ENCODE assay signal across 14 mouse cellular contexts in genomic region chr8:48023206-48023605, GRCm38 (mm10). TPM values are rescaled to one million over a fixed set of nuclear protein-coding genes. Genes with fewer than 3 reads are reported as not detected.
DNase-seq lines count a peak whose midpoint lies in the region; ATAC-seq and TF ChIP-seq lines count a peak whose summit lies in the region.
"Had no signal": no experiment of that assay in that cellular context is flagged by ENCODE, and none has a peak within 500 bp of the region (broad histone marks: within the 10 kb centered on the region; RNA-seq: fewer than 3 reads in every experiment).

No protein-coding gene starts in this region.

- TF ChIP-seq CTCF in intestine, postnatal 0 days (IDR thresholded peaks at IDR 0.05; ENCODE audit: low read depth) = peak; percentile 35
- peak; percentile 5; the same call in 1 of the 2 replicates for TF ChIP-seq CTCF in spleen, adult 2 months (IDR thresholded peaks at IDR 0.05; ENCODE audit: extremely low read depth, insufficient read depth, insufficient read length, insufficient replicate concordance)

- no peaks in the 10 kb centered on the region for H3K9me3 ChIP-seq in intestine, postnatal 0 days (ENCODE audit: control insufficient read depth)
- H3K9me3 ChIP-seq in intestine, embryonic 15.5 days = no peaks in the 10 kb centered on the region
- H3K9me3 ChIP-seq in forebrain, embryonic 15.5 days = no peaks in the 10 kb centered on the region
- H3K9me3 ChIP-seq: G1E had no signal

- no peak overlapping the region for H3K4me3 ChIP-seq in intestine, postnatal 0 days (ENCODE audit: low read depth, low read length)
- no peak overlapping the region for H3K4me3 ChIP-seq in intestine, embryonic 15.5 days (replicated peaks)
- H3K4me3 ChIP-seq in spleen, adult 2 months (ENCODE audit: extremely low read depth, insufficient read depth, insufficient read length) = no peak overlapping the region
- no peak overlapping the region for H3K4me3 ChIP-seq in forebrain, embryonic 15.5 days

- H3K36me3 ChIP-seq in intestine, postnatal 0 days (ENCODE audit: control insufficient read depth, insufficient read depth) = no peaks in the 10 kb centered on the region
- no peaks in the 10 kb centered on the region for H3K36me3 ChIP-seq in intestine, embryonic 15.5 days
- H3K36me3 ChIP-seq in spleen, adult 2 months (ENCODE audit: control insufficient read depth, insufficient read depth, low read length) = no peaks in the 10 kb centered on the region
- H3K36me3 ChIP-seq in forebrain, embryonic 15.5 days = no peaks in the 10 kb centered on the region
- H3K36me3 ChIP-seq: G1E had no signal

- no peak for DNase-seq in spleen, adult 2 months (ENCODE audit: low read depth in 1 of 2, low spot score in 2 of 2)
- no peak for DNase-seq in spleen, postnatal 36 days (ENCODE audit: low spot score in 2 of 2)
- DNase-seq in R1 (ENCODE audit: low read depth, low spot score) = peak; percentile 84
- DNase-seq in thymus, postnatal 25 days = peak; percentile 8
- DNase-seq: adrenal gland, adult 2 months; kidney, adult 11 months; left cerebral cortex, postnatal 4 days; lung, postnatal 4 days; right cerebral cortex, postnatal 4 days had no signal

- no peak overlapping the region for H3K4me2 ChIP-seq in intestine, postnatal 0 days (replicated peaks; ENCODE audit: low read depth)
- no peak overlapping the region for H3K4me2 ChIP-seq in intestine, embryonic 15.5 days (replicated peaks)
- H3K4me2 ChIP-seq in forebrain, embryonic 15.5 days (replicated peaks) = no peak overlapping the region

- 75% methylated on average over 8 of the region's 8 CpGs for WGBS in intestine, postnatal 0 days
- WGBS in intestine, embryonic 15.5 days = 78% methylated on average over 8 of the region's 8 CpGs
- 82% methylated on average over 8 of the region's 8 CpGs for WGBS in spleen, adult 2 months
- 81% methylated on average over 8 of the region's 8 CpGs for WGBS in forebrain, embryonic 15.5 days

- no peak overlapping the region for H3K27ac ChIP-seq in intestine, postnatal 0 days (ENCODE audit: low read depth, low read length)
- no peak overlapping the region for H3K27ac ChIP-seq in intestine, embryonic 15.5 days
- no peak overlapping the region for H3K27ac ChIP-seq in spleen, adult 2 months (ENCODE audit: insufficient read depth, low read length)
- no peak overlapping the region for H3K27ac ChIP-seq in forebrain, embryonic 15.5 days (replicated peaks)

- no peaks in the 10 kb centered on the region for H3K27me3 ChIP-seq in intestine, postnatal 0 days (replicated peaks; ENCODE audit: control insufficient read depth, insufficient read depth, low read length)
- H3K27me3 ChIP-seq in intestine, embryonic 15.5 days (replicated peaks) = no peaks in the 10 kb centered on the region
- no peaks in the 10 kb centered on the region for H3K27me3 ChIP-seq in spleen, adult 2 months (ENCODE audit: control insufficient read depth, insufficient read depth, low read length)
- no peaks in the 10 kb centered on the region for H3K27me3 ChIP-seq in forebrain, embryonic 15.5 days

- no peak for TF ChIP-seq POLR2A in spleen, adult 2 months (IDR thresholded peaks at IDR 0.05; ENCODE audit: low read depth, low read length)

- H3K9ac ChIP-seq in intestine, postnatal 0 days (ENCODE audit: low read depth, low read length) = no peak overlapping the region
- no peak overlapping the region for H3K9ac ChIP-seq in intestine, embryonic 15.5 days
- H3K9ac ChIP-seq in forebrain, embryonic 15.5 days (replicated peaks) = no peak overlapping the region

- H3K4me1 ChIP-seq in intestine, postnatal 0 days (replicated peaks; ENCODE audit: control insufficient read depth, insufficient read depth, low read length) = no peaks in the 10 kb centered on the region
- no peaks in the 10 kb centered on the region for H3K4me1 ChIP-seq in intestine, embryonic 15.5 days (replicated peaks)
- H3K4me1 ChIP-seq in spleen, adult 2 months (ENCODE audit: control insufficient read depth, insufficient read depth, insufficient read length) = no peaks in the 10 kb centered on the region
- H3K4me1 ChIP-seq in forebrain, embryonic 15.5 days = peaks cover 6% of the 10 kb centered on the region; the same call in 1 of the 2 replicates

- no peak for ATAC-seq in intestine, postnatal 0 days
- no peak for ATAC-seq in intestine, embryonic 15.5 days
- ATAC-seq in forebrain, embryonic 15.5 days (replicated peaks) = no peak
- ATAC-seq in megakaryocyte-erythroid progenitor cell, adult 5-6 weeks (replicated peaks; ENCODE audit: low FRiP score, low TSS enrichment, poor library complexity, severe bottlenecking) = no peak

RNA-seq across cellular contexts. Expression of gene Wwc2, which starts 32.5 kb away (rescaled TPM):
- 6.7 and 7.4 TPM in 2 replicates for polyA plus RNA-seq in intestine, postnatal 0 days (2015; fragmentation: Nextera tagmentation; extraction: Ambion mirVana)
- 8.0 and 8.5 TPM in 2 replicates for polyA plus RNA-seq in intestine, embryonic 15.5 days (2015; fragmentation: Nextera tagmentation; extraction: Ambion mirVana)
- 1.9 and 2.5 TPM in 2 replicates for polyA plus RNA-seq in spleen, adult 2 months (2012; rRNA removed)
- polyA plus RNA-seq in forebrain, embryonic 15.5 days (2015; fragmentation: Nextera tagmentation; extraction: Ambion mirVana) = 4.1 and 4.2 TPM in 2 replicates
- 5.1 and 5.8 TPM in 2 replicates for total RNA-seq in megakaryocyte-erythroid progenitor cell, adult 5-6 weeks (2014; fragmentation: Nextera tagmentation)
- 6.3 and 6.8 TPM in 2 replicates for total RNA-seq in megakaryocyte-erythroid progenitor cell, adult 5-6 weeks (2017)

Comparison
In these comparisons a context has a peak if more than half of its experiments do, and no peak if none do; other contexts are left out.
1. DNase-seq: peak in R1 (single experiment) and thymus, postnatal 25 days (single experiment); none in spleen, adult 2 months (0 of 2) and spleen, postnatal 36 days (0 of 2).